Mouse (Mus musculus) MEL (cell line): ENCODE measurements at regions not wholly inside any gene's neighbourhood (a gene's known extent, or its start where the extent isn't known, plus 50 kb on each side); places are given as distances from the start of the nearest gene placed in this dataset.

Experiments
- DNase-seq: peaks from one replicate; pipeline ENCODE4 v3.0.0; 2011; ENCODE audit warnings: low read depth, low spot score
- H3K27ac ChIP-seq: 2 replicates; pipeline ENCODE4 v1.5.1; 2012; ENCODE audit warnings: low read depth, mild to moderate bottlenecking, control low read depth, low read length, moderate library complexity; ENCODE audit not compliant: control insufficient read depth
- H3K27me3 ChIP-seq, 2 experiments: fragments of 150-350 bp in 1 of 2; sonication (generic) in 1 of 2; 2 replicates each; pipeline ENCODE4 v1.6.1; 2012; ENCODE audit warnings: low read length in 2 of 2, mild to moderate bottlenecking in 2 of 2, improper control_type of control experiment in 1 of 2, moderate library complexity in 1 of 2; ENCODE audit not compliant: insufficient read depth in 2 of 2, control insufficient read depth in 1 of 2
- H3K36me3 ChIP-seq, 2 experiments: 2 replicates each; pipeline ENCODE4 v1.6.1; 2012 to 2014; ENCODE audit warnings: low read length in 2 of 2, improper control_type of control experiment in 1 of 2, inconsistent platforms in 1 of 2, mild to moderate bottlenecking in 1 of 2; ENCODE audit not compliant: insufficient read depth in 2 of 2, control insufficient read depth in 1 of 2
- H3K4me1 ChIP-seq, 2 experiments: fragments of 150-350 bp in 1 of 2; sonication (generic) in 1 of 2; 2 replicates each; pipeline ENCODE4 v1.6.1; 2012; ENCODE audit warnings: low read length in 2 of 2, improper control_type of control experiment in 1 of 2, mild to moderate bottlenecking in 1 of 2; ENCODE audit not compliant: insufficient read depth in 2 of 2, control insufficient read depth in 1 of 2
- H3K4me3 ChIP-seq, 2 experiments: fragments of 150-350 bp in 1 of 2; sonication (generic) in 1 of 2; 2 replicates each; pipeline ENCODE4 v1.5.1; 2012; ENCODE audit warnings: low read depth in 2 of 2, low read length in 2 of 2, mild to moderate bottlenecking in 2 of 2, moderate library complexity in 2 of 2, control low read depth in 1 of 2, improper control_type of control experiment in 1 of 2; ENCODE audit not compliant: control insufficient read depth in 1 of 2, insufficient read depth in 1 of 2
- H3K79me2 ChIP-seq: 2 replicates; pipeline ENCODE4 v1.6.1; 2012; ENCODE audit warnings: mild to moderate bottlenecking, low read length, moderate library complexity; ENCODE audit not compliant: control insufficient read depth, poor library complexity, insufficient read depth
- H3K9ac ChIP-seq: 2 replicates; pipeline ENCODE4 v1.6.1; 2012; ENCODE audit warnings: low read depth, mild to moderate bottlenecking, control low read depth, low read length, moderate library complexity; ENCODE audit not compliant: control insufficient read depth, poor library complexity, severe bottlenecking
- H3K9me3 ChIP-seq: fragments of 150-350 bp; sonication (generic); replicated peaks from 2 replicates; pipeline ENCODE4 v1.6.1; 2012; ENCODE audit warnings: mild to moderate bottlenecking, low read length, improper control_type of control experiment, moderate library complexity; ENCODE audit not compliant: insufficient read depth
- CHD2 ChIP-seq: IDR thresholded peaks from 2 replicates; pipeline ENCODE4 v1.6.1; 2011; ENCODE audit warnings: low read length, improper control_type of control experiment
- CTCF ChIP-seq, 3 experiments: IDR thresholded peaks in 2 of 3; conservative IDR thresholded peaks in 1 of 3; 2 replicates each; pipeline ENCODE4 v1.5.1; 2011 to 2012; ENCODE audit warnings: low read length in 3 of 3, low read depth in 2 of 3, mild to moderate bottlenecking in 2 of 3, improper control_type of control experiment in 1 of 3, inconsistent platforms in 1 of 3, mixed read lengths in 1 of 3, moderate library complexity in 1 of 3; ENCODE audit not compliant: control insufficient read depth in 1 of 3, insufficient read depth in 1 of 3, poor library complexity in 1 of 3, severe bottlenecking in 1 of 3
- E2F4 ChIP-seq: IDR thresholded peaks from 2 replicates; pipeline ENCODE4 v1.6.1; 2011; ENCODE audit warnings: low read depth, low read length, improper control_type of control experiment, borderline replicate concordance
- ELF1 ChIP-seq: IDR thresholded peaks from 2 replicates; pipeline ENCODE4 v1.6.1; 2014; ENCODE audit warnings: low read depth, mild to moderate bottlenecking, inconsistent platforms, low read length, improper control_type of control experiment, moderate library complexity
- GATA1 ChIP-seq: IDR thresholded peaks from 2 replicates; pipeline ENCODE4 v1.6.1; 2011; ENCODE audit warnings: low read depth, low read length, improper control_type of control experiment
- HCFC1 ChIP-seq: IDR thresholded peaks from 2 replicates; pipeline ENCODE4 v1.6.1; 2012; ENCODE audit warnings: low read depth, mild to moderate bottlenecking, inconsistent platforms, low read length, improper control_type of control experiment, moderate library complexity
- JUND ChIP-seq: IDR thresholded peaks from 2 replicates; pipeline ENCODE4 v1.6.1; 2011; ENCODE audit warnings: low read depth, mild to moderate bottlenecking, improper control_type of control experiment, low read length
- KAT2A ChIP-seq: conservative IDR thresholded peaks from 2 replicates; pipeline ENCODE4 v1.6.1; 2012; ENCODE audit warnings: low read depth, low read length, improper control_type of control experiment, inconsistent platforms
- MAZ ChIP-seq: IDR thresholded peaks from 2 replicates; pipeline ENCODE4 v1.6.1; 2012; ENCODE audit warnings: low read depth, mild to moderate bottlenecking, inconsistent platforms, low read length, improper control_type of control experiment
- MEF2A ChIP-seq: IDR thresholded peaks from 2 replicates; pipeline ENCODE4 v1.6.1; 2014; ENCODE audit warnings: low read depth, mild to moderate bottlenecking, inconsistent platforms, low read length, improper control_type of control experiment; ENCODE audit not compliant: poor library complexity, insufficient replicate concordance, severe bottlenecking; ENCODE audit errors: extremely low read depth
- MYB ChIP-seq: IDR thresholded peaks from 2 replicates; pipeline ENCODE4 v1.6.1; 2011; ENCODE audit warnings: mild to moderate bottlenecking, low read depth, low read length, improper control_type of control experiment
- NELFE ChIP-seq: IDR thresholded peaks from 2 replicates; pipeline ENCODE4 v1.6.1; 2011; ENCODE audit warnings: low read depth, low read length, improper control_type of control experiment
- POLR2AphosphoS5 ChIP-seq: IDR thresholded peaks from 2 replicates; pipeline ENCODE4 v1.6.1; 2012; ENCODE audit warnings: low read depth, borderline replicate concordance, mild to moderate bottlenecking, inconsistent platforms, low read length, moderate library complexity, mixed read lengths
- RAD21 ChIP-seq: IDR thresholded peaks from 2 replicates; pipeline ENCODE4 v1.6.1; 2011; ENCODE audit warnings: mild to moderate bottlenecking, low read depth, low read length, improper control_type of control experiment
- RCOR1 ChIP-seq: IDR thresholded peaks from 2 replicates; pipeline ENCODE4 v1.6.1; 2012; ENCODE audit warnings: low read depth, mild to moderate bottlenecking, inconsistent platforms, low read length, improper control_type of control experiment
- SIN3A ChIP-seq: IDR thresholded peaks from 2 replicates; pipeline ENCODE4 v1.6.1; 2012; ENCODE audit warnings: low read length, improper control_type of control experiment, inconsistent platforms
- TAL1 ChIP-seq: IDR thresholded peaks from 2 replicates; pipeline ENCODE4 v1.6.1; 2012; ENCODE audit warnings: mild to moderate bottlenecking, inconsistent platforms, low read length, moderate library complexity, mixed read lengths
- TBP ChIP-seq: IDR thresholded peaks from 2 replicates; pipeline ENCODE4 v1.8.0; 2011; ENCODE audit warnings: low read depth, low read length, improper control_type of control experiment
- UBTF ChIP-seq: IDR thresholded peaks from 2 replicates; pipeline ENCODE4 v1.6.1; 2012; ENCODE audit warnings: low read depth, mild to moderate bottlenecking, inconsistent platforms, low read length, improper control_type of control experiment, moderate library complexity, borderline replicate concordance; ENCODE audit not compliant: insufficient read depth
- USF1 ChIP-seq: IDR thresholded peaks from 2 replicates; pipeline ENCODE4 v1.6.1; 2014; ENCODE audit warnings: low read depth, mild to moderate bottlenecking, inconsistent platforms, low read length, improper control_type of control experiment, moderate library complexity
- USF2 ChIP-seq, 2 experiments: IDR thresholded peaks; 2 replicates each; pipeline ENCODE4 v1.6.1; 2011 to 2012; ENCODE audit warnings: improper control_type of control experiment in 2 of 2, low read length in 2 of 2, borderline replicate concordance in 1 of 2, inconsistent platforms in 1 of 2, low read depth in 1 of 2, mild to moderate bottlenecking in 1 of 2; ENCODE audit not compliant: insufficient read depth in 1 of 2
- ZC3H11A ChIP-seq: IDR thresholded peaks from 2 replicates; pipeline ENCODE4 v1.6.1; 2012; ENCODE audit warnings: low read depth, mild to moderate bottlenecking, inconsistent platforms, low read length, improper control_type of control experiment
- ZKSCAN1 ChIP-seq: IDR thresholded peaks from 2 replicates; pipeline ENCODE4 v1.6.1; 2012; ENCODE audit warnings: low read depth, mild to moderate bottlenecking, inconsistent platforms, low read length, improper control_type of control experiment, moderate library complexity
- ZMIZ1 ChIP-seq: IDR thresholded peaks from 2 replicates; pipeline ENCODE4 v1.6.1; 2012; ENCODE audit warnings: low read depth, mild to moderate bottlenecking, inconsistent platforms, low read length, improper control_type of control experiment, moderate library complexity
- ZNF384 ChIP-seq: IDR thresholded peaks from 2 replicates; pipeline ENCODE4 v1.6.1; 2012; ENCODE audit warnings: low read depth, mild to moderate bottlenecking, inconsistent platforms, low read length, improper control_type of control experiment

DNA sequence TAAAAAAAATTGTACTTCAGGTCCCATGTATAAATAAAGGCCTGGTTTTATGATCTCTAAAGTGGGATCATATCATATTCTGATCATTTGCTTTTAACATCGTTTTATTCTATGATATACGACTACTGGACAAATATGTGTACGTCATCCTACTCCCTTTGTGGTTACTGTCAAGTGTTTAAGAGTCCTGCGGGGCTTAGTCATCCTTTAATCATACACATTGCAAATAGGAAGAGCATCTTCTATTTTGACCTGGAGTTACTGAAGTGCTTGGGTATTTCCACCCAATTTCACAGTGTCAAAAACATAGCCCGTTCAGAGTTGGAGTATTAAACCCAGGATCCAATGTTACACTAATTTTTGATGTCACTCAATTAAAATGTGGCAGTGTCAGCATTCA lies 838.1 kb upstream of the Lrrc4c start:
- Histone ChIP-seq H3K4me3 (no peak overlapping the region), H3K27ac (no peak overlapping the region), H3K9me3 (no peaks in the 10 kb centered on the region), H3K4me1 (no peaks in the 10 kb centered on the region), H3K9ac (no peak overlapping the region), H3K36me3 (no peaks in the 10 kb centered on the region), H3K79me2 (no peaks in the 10 kb centered on the region), H3K27me3 (no peaks in the 10 kb centered on the region)
- TF ChIP-seq USF1 (no peak), E2F4 (no peak), ELF1 (no peak), POLR2AphosphoS5 (no peak), MEF2A (no peak), NELFE (no peak), RCOR1 (no peak), CHD2 (no peak), ZMIZ1 (no peak), UBTF (no peak), MYB (no peak), RAD21 (no peak), HCFC1 (no peak), TAL1 (no peak), JUND (no peak), KAT2A (no peak), ZKSCAN1 (no peak), MAZ (no peak), GATA1 (no peak), CTCF (IDR thresholded peaks at IDR 0.05 in 2 of 3, conservative IDR thresholded peaks at IDR 0.05 in 1 of 3; ENCODE audit: control insufficient read depth in 1 of 3, insufficient read depth in 1 of 3, low read depth in 2 of 3, low read length in 3 of 3, poor library complexity in 1 of 3, severe bottlenecking in 1 of 3) (no peak)
- DNase-seq, result no peak

DNA sequence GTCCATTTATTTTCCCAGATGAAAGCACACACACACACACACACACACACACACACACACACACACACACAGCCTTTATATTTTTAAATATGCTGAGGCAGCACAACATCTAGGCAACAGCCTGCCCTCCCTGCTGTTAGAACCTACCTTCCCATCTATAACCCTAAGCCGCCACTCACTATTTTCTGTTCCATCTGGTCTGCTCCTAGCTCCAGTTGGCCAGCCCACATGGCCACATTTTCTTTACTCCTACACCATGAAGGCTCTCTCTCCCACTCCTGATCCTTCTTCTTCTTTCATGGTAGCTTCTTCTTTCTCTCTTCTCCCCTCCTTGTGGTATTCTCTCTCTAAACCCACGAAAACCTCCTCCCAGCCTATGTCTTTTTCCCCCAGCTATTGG lies 834.6 kb upstream of the Lrrc4c start:
- TF ChIP-seq TAL1 (no peak), MYB (no peak), MAZ (no peak), HCFC1 (no peak), TBP (no peak), KAT2A (no peak), ZMIZ1 (no peak), SIN3A (no peak), NELFE (no peak), USF2 (IDR thresholded peaks at IDR 0.05; ENCODE audit: borderline replicate concordance in 1 of 2, insufficient read depth in 1 of 2, low read depth in 1 of 2, low read length in 2 of 2) (no peak), ZC3H11A (no peak), MEF2A (no peak), ZNF384 (no peak)
- Histone ChIP-seq H3K9me3 (no peaks in the 10 kb centered on the region), H3K27me3 (no peaks in the 10 kb centered on the region), H3K9ac (no peak overlapping the region), H3K27ac (no peak overlapping the region), H3K4me1 (no peaks in the 10 kb centered on the region), H3K36me3 (no peaks in the 10 kb centered on the region), H3K4me3 (no peak overlapping the region), H3K79me2 (no peaks in the 10 kb centered on the region)
- no peak for DNase-seq
